Mouse (Mus musculus): ENCODE results near the gene Cdk19. TPM values are rescaled to one million over a fixed set of nuclear protein-coding genes. Genes with fewer than 3 reads are reported as not detected.

The Cdk19 gene
- polyA plus RNA-seq, 1 experiment from 2014 or later = 19.6 TPM

DNA sequence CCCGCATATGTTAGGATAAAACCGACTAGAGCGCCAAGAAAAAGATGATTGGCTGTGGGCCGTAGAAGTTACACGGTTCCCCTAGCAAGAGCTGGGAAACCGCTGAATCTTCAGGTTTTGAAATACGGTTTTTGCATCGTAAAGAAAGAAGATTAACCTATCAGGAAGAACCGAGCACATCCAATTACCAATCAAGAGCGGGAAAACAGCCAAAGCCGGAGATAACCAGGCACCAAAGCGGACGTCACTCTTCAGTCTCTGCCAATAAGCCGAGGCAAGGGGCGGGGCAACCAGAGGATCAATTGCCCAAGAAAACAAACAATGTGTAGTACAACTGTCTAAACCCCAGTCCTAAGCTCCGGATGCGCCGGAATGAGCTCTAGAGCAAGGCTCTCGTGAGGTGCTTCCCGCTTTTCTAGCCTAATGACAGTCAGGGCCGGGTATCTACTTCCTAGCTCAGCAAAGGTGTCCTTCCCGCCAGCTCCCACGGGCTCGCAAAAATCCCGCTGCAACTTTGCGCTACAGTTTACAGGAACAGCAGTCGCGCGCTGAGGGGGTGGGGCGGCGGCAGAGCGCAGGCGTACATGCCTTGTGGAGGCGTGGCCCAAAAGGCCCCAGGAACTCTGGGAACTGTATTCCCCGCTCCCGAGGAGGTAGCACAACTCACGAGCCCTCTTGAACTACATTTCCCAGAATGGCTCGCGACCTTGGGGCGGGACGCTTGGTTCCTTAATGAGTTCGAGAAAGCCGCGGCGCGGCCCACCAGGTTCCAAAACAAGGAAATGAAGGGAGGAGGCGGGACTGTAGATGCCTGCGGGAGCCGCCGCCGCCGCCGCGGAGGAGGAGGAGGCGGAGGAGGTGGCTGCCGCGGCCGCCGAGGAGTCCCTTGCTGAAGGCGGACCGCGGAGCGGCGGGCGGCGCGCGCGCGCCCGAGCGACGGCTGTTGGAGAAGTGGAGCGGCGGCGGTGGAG, 9.5 kb downstream of the Cdk19 start:
- under 1% methylated on average over 74 of the region's 76 CpGs for WGBS
- Histone ChIP-seq H3K9ac (replicated peaks; ENCODE audit: low read depth, low read length) (peak overlapping the region; percentile 91), H3K4me2 (ENCODE audit: low read length) (peak overlapping the region; percentile 79), H3K4me3 (replicated peaks; ENCODE audit: low read length) (peak overlapping the region; percentile 95), H3K27me3 (replicated peaks; ENCODE audit: control insufficient read depth, insufficient read depth, low read length) (no peaks in the 10 kb centered on the region), H3K36me3 (ENCODE audit: control insufficient read depth, insufficient read depth) (no peaks in the 10 kb centered on the region), H3K27ac (ENCODE audit: low read length) (peak overlapping the region; percentile 97), H3K4me1 (replicated peaks; ENCODE audit: control insufficient read depth, insufficient read depth, low read length) (peaks cover 20% of the 10 kb centered on the region), H3K9me3 (ENCODE audit: control insufficient read depth, low read length) (no peaks in the 10 kb centered on the region)
- ATAC-seq = peak; percentile 98

DNA sequence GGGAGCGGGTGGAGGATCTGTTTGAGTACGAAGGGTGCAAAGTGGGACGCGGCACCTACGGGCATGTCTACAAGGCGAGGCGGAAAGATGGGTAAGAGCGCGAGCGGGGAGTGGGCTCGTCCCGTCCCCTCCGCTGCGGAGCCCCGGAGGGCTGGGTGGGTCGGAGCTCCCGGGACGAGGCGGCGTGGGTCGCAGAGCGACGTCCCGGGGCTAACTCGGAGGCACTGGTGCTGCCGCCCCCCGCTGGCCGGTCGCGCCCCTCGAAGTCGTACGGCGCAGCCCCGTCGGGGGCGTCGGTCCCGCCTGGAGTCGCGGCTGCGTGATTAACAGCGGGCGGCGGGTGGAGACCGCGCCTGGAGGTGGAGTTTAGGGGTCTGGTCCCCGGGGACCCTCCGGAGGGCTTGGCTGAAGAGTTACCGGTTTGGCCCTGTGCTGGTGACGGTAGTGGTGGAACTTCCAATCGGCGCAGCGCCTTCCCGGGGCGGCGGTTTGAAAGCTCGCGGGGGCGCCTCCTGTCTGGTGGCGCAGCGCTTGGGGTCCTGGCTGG, 10.3 kb downstream of the Cdk19 start:
- H3K4me2 ChIP-seq (ENCODE audit: low read length) = peak overlapping the region; percentile 77
- H3K4me3 ChIP-seq (replicated peaks; ENCODE audit: low read length) = peak overlapping the region; percentile 95
- no peak for ATAC-seq
- H3K9ac ChIP-seq (replicated peaks; ENCODE audit: low read depth, low read length) = peak overlapping the region; percentile 91
- no peaks in the 10 kb centered on the region for H3K27me3 ChIP-seq (replicated peaks; ENCODE audit: control insufficient read depth, insufficient read depth, low read length)
- under 1% methylated on average over 57 of the region's 62 CpGs for WGBS
- H3K27ac ChIP-seq (ENCODE audit: low read length) = peak overlapping the region; percentile 97
- no peaks in the 10 kb centered on the region for H3K36me3 ChIP-seq (ENCODE audit: control insufficient read depth, insufficient read depth)
- H3K4me1 ChIP-seq (replicated peaks; ENCODE audit: control insufficient read depth, insufficient read depth, low read length) = peaks cover 20% of the 10 kb centered on the region
- no peaks in the 10 kb centered on the region for H3K9me3 ChIP-seq (ENCODE audit: control insufficient read depth, low read length)

DNA sequence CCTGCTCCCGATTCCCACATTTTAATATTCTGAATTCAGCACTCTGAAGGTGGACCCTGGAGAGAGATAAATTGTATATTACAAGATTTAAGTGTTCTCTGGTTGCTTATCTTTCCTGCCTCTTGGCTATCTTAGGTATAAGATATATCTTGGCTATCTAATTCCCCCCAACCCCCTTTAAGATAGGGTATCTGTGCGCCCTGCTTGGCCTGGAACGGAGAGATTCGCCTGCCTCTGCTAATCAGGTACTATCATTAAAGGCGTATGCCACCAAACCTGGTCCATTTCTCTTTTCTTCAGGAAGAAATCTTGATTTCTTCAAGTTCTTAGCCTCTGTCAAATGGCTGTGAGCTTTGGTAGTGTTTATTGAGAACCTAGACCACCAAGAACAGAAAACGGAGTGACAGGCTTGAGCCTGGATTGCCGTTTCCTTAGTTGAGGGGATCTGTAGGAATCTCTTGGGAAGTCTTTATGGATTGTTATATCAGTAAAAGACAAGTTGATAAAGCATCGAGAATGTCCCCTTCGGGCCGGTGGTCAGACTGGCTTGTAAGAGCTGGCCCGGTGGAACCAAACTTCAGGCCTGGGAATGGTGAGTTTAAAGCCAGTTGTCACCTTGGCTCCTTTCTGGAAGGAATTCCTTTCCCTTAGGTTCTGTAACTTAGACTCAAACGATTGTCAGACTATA, 11.0 kb downstream of the Cdk19 start:
- H3K27ac ChIP-seq (ENCODE audit: low read length) = peak overlapping the region; percentile 97
- WGBS = 50% methylated on average over 12 of the region's 12 CpGs

DNA sequence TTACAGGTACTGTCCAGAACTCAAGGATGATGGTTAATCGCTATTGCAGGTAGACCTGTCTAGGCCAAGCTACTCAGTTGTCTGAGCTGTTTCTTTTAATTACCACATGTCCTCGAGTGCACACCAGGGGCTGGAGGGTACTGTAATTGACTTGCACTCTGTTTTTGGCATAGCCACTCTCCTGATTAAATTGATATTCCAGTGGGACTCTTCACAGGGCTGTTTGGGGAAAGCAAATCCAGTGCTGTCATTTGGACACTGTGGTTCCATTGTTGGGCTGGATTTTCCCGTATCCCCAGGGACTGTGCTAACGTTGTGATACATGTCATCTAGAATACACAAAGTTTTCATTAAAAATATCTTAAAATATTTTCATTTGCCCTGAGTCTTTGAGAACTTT, 11.8 kb downstream of the Cdk19 start:
- no peak overlapping the region for H3K9ac ChIP-seq (replicated peaks; ENCODE audit: low read depth, low read length)
- no peak overlapping the region for H3K27ac ChIP-seq (ENCODE audit: low read length)
- no peak for ATAC-seq
- H3K36me3 ChIP-seq (ENCODE audit: control insufficient read depth, insufficient read depth) = no peaks in the 10 kb centered on the region
- no peaks in the 10 kb centered on the region for H3K27me3 ChIP-seq (replicated peaks; ENCODE audit: control insufficient read depth, insufficient read depth, low read length)
- WGBS = 36% methylated on average over 4 of the region's 4 CpGs
- H3K4me2 ChIP-seq (ENCODE audit: low read length) = peak overlapping the region; percentile 77
- peak overlapping the region; percentile 95; the same call in 1 of the 2 replicates for H3K4me3 ChIP-seq (replicated peaks; ENCODE audit: low read length)
- H3K4me1 ChIP-seq (replicated peaks; ENCODE audit: control insufficient read depth, insufficient read depth, low read length) = peaks cover 22% of the 10 kb centered on the region
- H3K9me3 ChIP-seq (ENCODE audit: control insufficient read depth, low read length) = no peaks in the 10 kb centered on the region

More for the DNA sequence above, 11.0 kb downstream of the Cdk19 start:
- Histone ChIP-seq H3K27me3 (replicated peaks; ENCODE audit: control insufficient read depth, insufficient read depth, low read length) (no peaks in the 10 kb centered on the region), H3K4me3 (replicated peaks; ENCODE audit: low read length) (peak overlapping the region; percentile 95), H3K36me3 (ENCODE audit: control insufficient read depth, insufficient read depth) (no peaks in the 10 kb centered on the region), H3K4me1 (replicated peaks; ENCODE audit: control insufficient read depth, insufficient read depth, low read length) (peaks cover 20% of the 10 kb centered on the region), H3K9ac (replicated peaks; ENCODE audit: low read depth, low read length) (peak overlapping the region; percentile 91), H3K9me3 (ENCODE audit: control insufficient read depth, low read length) (no peaks in the 10 kb centered on the region), H3K4me2 (ENCODE audit: low read length) (peak overlapping the region; percentile 77)
- ATAC-seq = no peak

DNA sequence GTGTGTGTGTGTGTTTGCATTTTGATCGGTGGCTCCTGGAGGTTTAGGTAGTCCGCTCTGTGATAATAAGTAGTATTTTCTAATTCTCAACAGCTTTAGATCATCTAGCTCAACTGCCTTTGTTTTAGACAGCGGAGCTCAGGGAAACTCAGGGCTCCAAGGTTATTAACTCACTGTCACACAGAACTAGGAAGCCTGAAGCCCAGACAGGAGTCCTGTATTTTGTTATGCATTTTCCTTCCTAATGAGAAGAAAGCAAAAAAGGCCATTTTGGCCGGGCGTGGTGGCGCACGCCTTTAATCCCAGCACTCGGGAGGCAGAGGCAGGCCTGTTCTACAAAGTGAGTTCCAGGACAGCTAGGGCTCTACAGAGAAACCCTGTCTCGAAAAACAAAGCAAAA, 14.7 kb downstream of the Cdk19 start:
- H3K27ac ChIP-seq (ENCODE audit: low read length) = no peak overlapping the region
- peaks cover 17% of the 10 kb centered on the region for H3K4me1 ChIP-seq (replicated peaks; ENCODE audit: control insufficient read depth, insufficient read depth, low read length)
- 82% methylated on average over 9 of the region's 9 CpGs for WGBS
- no peak overlapping the region for H3K4me3 ChIP-seq (replicated peaks; ENCODE audit: low read length)
- no peaks in the 10 kb centered on the region for H3K36me3 ChIP-seq (ENCODE audit: control insufficient read depth, insufficient read depth)
- no peaks in the 10 kb centered on the region for H3K27me3 ChIP-seq (replicated peaks; ENCODE audit: control insufficient read depth, insufficient read depth, low read length)
- no peak for ATAC-seq
- H3K9me3 ChIP-seq (ENCODE audit: control insufficient read depth, low read length) = no peaks in the 10 kb centered on the region
- no peak overlapping the region for H3K4me2 ChIP-seq (ENCODE audit: low read length)
- H3K9ac ChIP-seq (replicated peaks; ENCODE audit: low read depth, low read length) = no peak overlapping the region

DNA sequence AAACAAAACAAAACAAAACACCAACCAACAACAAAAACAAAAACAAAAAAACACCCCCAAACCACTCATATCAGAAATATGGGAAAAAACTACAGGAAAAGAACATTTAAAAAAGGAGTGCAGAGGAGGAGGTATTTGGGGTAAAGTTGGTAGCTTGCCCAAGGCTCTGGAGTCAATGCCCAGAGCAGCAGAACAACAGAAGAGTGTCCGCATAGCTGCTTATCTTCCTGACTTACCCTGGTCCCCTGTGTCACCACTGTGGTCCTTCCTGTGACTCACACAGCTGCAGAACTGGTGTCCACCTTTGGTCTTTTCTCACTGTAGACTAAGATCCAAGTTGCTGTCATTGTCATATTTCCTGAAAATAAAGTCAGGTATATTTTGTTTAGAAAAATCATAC, 15.2 kb downstream of the Cdk19 start:
- Histone ChIP-seq H3K27ac (ENCODE audit: low read length) (no peak overlapping the region), H3K27me3 (replicated peaks; ENCODE audit: control insufficient read depth, insufficient read depth, low read length) (no peaks in the 10 kb centered on the region), H3K9me3 (ENCODE audit: control insufficient read depth, low read length) (no peaks in the 10 kb centered on the region), H3K4me1 (replicated peaks; ENCODE audit: control insufficient read depth, insufficient read depth, low read length) (peaks cover 17% of the 10 kb centered on the region), H3K36me3 (ENCODE audit: control insufficient read depth, insufficient read depth) (no peaks in the 10 kb centered on the region), H3K4me3 (replicated peaks; ENCODE audit: low read length) (no peak overlapping the region), H3K9ac (replicated peaks; ENCODE audit: low read depth, low read length) (no peak overlapping the region), H3K4me2 (ENCODE audit: low read length) (no peak overlapping the region)
- WGBS = 91% methylated on average over 1 of the region's 1 CpGs
- ATAC-seq = no peak

DNA sequence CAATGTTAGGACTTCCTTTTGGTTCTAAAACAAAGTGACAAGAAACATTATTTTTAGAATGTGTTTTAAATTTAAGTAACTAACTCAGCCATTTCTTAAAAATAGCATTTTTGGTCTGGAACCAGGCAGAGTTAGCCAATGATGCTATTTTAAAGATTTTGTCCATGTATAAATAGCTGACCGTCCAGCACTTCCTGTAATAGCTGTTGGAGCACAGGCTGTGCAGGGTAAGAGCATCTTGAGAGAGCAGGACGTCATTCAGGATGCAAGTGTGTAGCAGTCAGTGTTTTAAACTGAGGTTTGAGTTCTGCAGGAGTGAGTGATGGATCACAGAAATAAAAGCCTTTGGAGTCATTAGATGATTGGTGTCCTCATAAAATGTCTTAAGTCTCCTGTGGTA, 18.8 kb downstream of the Cdk19 start:
- ATAC-seq = no peak
- 80% methylated on average over 2 of the region's 2 CpGs for WGBS
- no peaks in the 10 kb centered on the region for H3K9me3 ChIP-seq (ENCODE audit: control insufficient read depth, low read length)
- peaks cover 2% of the 10 kb centered on the region; the same call in 1 of the 2 replicates for H3K4me1 ChIP-seq (replicated peaks; ENCODE audit: control insufficient read depth, insufficient read depth, low read length)
- no peak overlapping the region for H3K4me2 ChIP-seq (ENCODE audit: low read length)
- no peak overlapping the region for H3K4me3 ChIP-seq (replicated peaks; ENCODE audit: low read length)
- H3K27me3 ChIP-seq (replicated peaks; ENCODE audit: control insufficient read depth, insufficient read depth, low read length) = no peaks in the 10 kb centered on the region
- H3K36me3 ChIP-seq (ENCODE audit: control insufficient read depth, insufficient read depth) = no peaks in the 10 kb centered on the region
- no peak overlapping the region for H3K9ac ChIP-seq (replicated peaks; ENCODE audit: low read depth, low read length)
- H3K27ac ChIP-seq (ENCODE audit: low read length) = no peak overlapping the region

DNA sequence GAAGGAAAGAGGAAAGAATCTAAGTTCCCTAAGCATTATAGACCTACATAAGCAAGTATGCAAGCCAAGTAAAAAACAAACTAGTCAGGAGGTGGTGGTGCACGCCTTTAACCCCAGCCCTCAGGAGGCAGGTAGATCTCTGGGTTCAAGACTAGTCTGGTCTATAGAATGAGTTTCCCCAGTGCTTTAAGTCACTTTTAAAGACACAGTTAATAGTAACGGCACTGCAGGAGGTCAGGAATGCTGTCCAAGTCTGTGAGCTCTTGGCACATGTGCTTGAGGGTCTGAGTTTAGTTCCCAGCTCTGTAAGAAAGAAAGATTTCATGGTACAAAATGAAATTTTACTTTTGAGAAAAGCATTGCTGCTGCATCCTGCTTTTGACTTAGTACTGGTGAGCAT, 19.8 kb downstream of the Cdk19 start:
- Histone ChIP-seq H3K4me2 (ENCODE audit: low read length) (no peak overlapping the region), H3K9ac (replicated peaks; ENCODE audit: low read depth, low read length) (no peak overlapping the region), H3K36me3 (ENCODE audit: control insufficient read depth, insufficient read depth) (no peaks in the 10 kb centered on the region), H3K4me3 (replicated peaks; ENCODE audit: low read length) (no peak overlapping the region), H3K27ac (ENCODE audit: low read length) (no peak overlapping the region), H3K9me3 (ENCODE audit: control insufficient read depth, low read length) (no peaks in the 10 kb centered on the region), H3K4me1 (replicated peaks; ENCODE audit: control insufficient read depth, insufficient read depth, low read length) (peaks cover 5% of the 10 kb centered on the region; the same call in 1 of the 2 replicates), H3K27me3 (replicated peaks; ENCODE audit: control insufficient read depth, insufficient read depth, low read length) (no peaks in the 10 kb centered on the region)
- WGBS = 66% methylated on average over 2 of the region's 2 CpGs
- no peak for ATAC-seq

DNA sequence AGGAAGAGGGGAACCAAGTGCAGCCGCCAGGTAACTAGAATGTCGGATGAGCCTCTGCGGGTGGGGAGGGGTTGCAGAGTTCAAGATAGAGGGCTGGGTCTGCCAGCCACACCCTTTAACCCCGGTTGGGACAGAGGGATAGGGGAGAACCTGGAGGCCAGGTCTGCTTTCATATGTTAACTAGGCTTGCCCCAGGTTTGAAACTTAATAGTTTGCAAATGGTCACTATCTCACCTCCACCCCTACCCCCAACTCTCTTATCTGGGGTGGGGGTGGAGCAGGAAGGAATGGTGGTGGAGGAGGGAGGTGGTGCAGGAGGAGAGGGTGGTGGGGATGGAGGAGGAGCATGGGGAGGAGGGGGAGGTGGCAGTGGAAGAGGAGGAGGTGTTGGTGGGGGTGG, 23.6 kb downstream of the Cdk19 start:
- no peak overlapping the region for H3K4me2 ChIP-seq (ENCODE audit: low read length)
- H3K9me3 ChIP-seq (ENCODE audit: control insufficient read depth, low read length) = no peaks in the 10 kb centered on the region
- ATAC-seq = no peak
- 38% methylated on average over 4 of the region's 4 CpGs for WGBS
- no peaks in the 10 kb centered on the region for H3K27me3 ChIP-seq (replicated peaks; ENCODE audit: control insufficient read depth, insufficient read depth, low read length)
- H3K36me3 ChIP-seq (ENCODE audit: control insufficient read depth, insufficient read depth) = no peaks in the 10 kb centered on the region
- peaks cover 12% of the 10 kb centered on the region; the same call in 1 of the 2 replicates for H3K4me1 ChIP-seq (replicated peaks; ENCODE audit: control insufficient read depth, insufficient read depth, low read length)
- no peak overlapping the region for H3K4me3 ChIP-seq (replicated peaks; ENCODE audit: low read length)
- H3K9ac ChIP-seq (replicated peaks; ENCODE audit: low read depth, low read length) = no peak overlapping the region
- H3K27ac ChIP-seq (ENCODE audit: low read length) = no peak overlapping the region

Data from forebrain, embryonic 16.5 days (tissue).